Mouse (Mus musculus): ENCODE data around the gene Ptpn3.

GRCm38 (mm10) chr4:57171817-57172216 is 129.8 kb downstream of the Ptpn3 start:
- TF ChIP-seq CTCF (IDR thresholded peaks at IDR 0.05; ENCODE audit: low read depth) (no peak), EP300 (IDR thresholded peaks at IDR 0.05; ENCODE audit: low read depth) (no peak)
